Mouse (Mus musculus): Measurements from ENCODE around the gene Marf1. TPM values are rescaled to one million over a fixed set of nuclear protein-coding genes. Genes with fewer than 3 reads are reported as not detected.

Gene Marf1
- 18.1 and 24.2 TPM in 2 replicates for polyA plus RNA-seq (2014; fragmentation: Nextera tagmentation; extraction: Ambion mirVana)

- peak within 1 kb of the TSS; percentile 80 for H3K4me3 ChIP-seq (ENCODE audit: low read depth, low read length)
- H3K27ac ChIP-seq (ENCODE audit: low read depth, low read length), result peak within 1 kb of the TSS; percentile 69
- H3K4me1 ChIP-seq (replicated peaks; ENCODE audit: control insufficient read depth, insufficient read depth, low read length), result no peaks in the 10 kb centered on the region
- under 1% methylated on average over 37 of the region's 43 CpGs for WGBS
- no peaks in the 10 kb centered on the region for H3K27me3 ChIP-seq (ENCODE audit: control insufficient read depth, insufficient read depth, low read length)
- no peaks in the 10 kb centered on the region for H3K36me3 ChIP-seq (ENCODE audit: control insufficient read depth, insufficient read depth, low read length)
- peak within 1 kb of the TSS; percentile 65 for H3K4me2 ChIP-seq (replicated peaks; ENCODE audit: low read depth, low read length)
- H3K9ac ChIP-seq (ENCODE audit: low read depth, low read length), result peak within 1 kb of the TSS; percentile 91
- peak; percentile 88 for ATAC-seq (ENCODE audit: low FRiP score)
- peak; percentile 90 for DNase-seq (ENCODE audit: low spot score)
- H3K9me3 ChIP-seq (ENCODE audit: control insufficient read depth, low read length), result no peaks in the 10 kb centered on the region
Observed at GRCm38 (mm10) chr16:14162988-14163416, at the start of gene Marf1, which contains the start of gene Nde1. Marf1 (minus strand) TSS chr16:14163351. Nde1 (plus strand) TSS chr16:14163275.

- Histone ChIP-seq H3K4me1 (replicated peaks; ENCODE audit: control insufficient read depth, insufficient read depth, low read length) (no peaks in the 10 kb centered on the region), H3K27me3 (ENCODE audit: control insufficient read depth, insufficient read depth, low read length) (no peaks in the 10 kb centered on the region), H3K4me2 (replicated peaks; ENCODE audit: low read depth, low read length) (no peak overlapping the region), H3K9me3 (ENCODE audit: control insufficient read depth, low read length) (no peaks in the 10 kb centered on the region), H3K27ac (ENCODE audit: low read depth, low read length) (no peak overlapping the region), H3K4me3 (ENCODE audit: low read depth, low read length) (no peak overlapping the region), H3K36me3 (ENCODE audit: control insufficient read depth, insufficient read depth, low read length) (no peaks in the 10 kb centered on the region), H3K9ac (ENCODE audit: low read depth, low read length) (no peak overlapping the region)
- ATAC-seq (ENCODE audit: low FRiP score) (no peak), DNase-seq (ENCODE audit: low spot score) (no peak)
- WGBS, result 69% methylated on average over 4 of the region's 4 CpGs
Observed at GRCm38 (mm10) chr16:14198798-14199197, 35.6 kb upstream of the Marf1 start.

DNA sequence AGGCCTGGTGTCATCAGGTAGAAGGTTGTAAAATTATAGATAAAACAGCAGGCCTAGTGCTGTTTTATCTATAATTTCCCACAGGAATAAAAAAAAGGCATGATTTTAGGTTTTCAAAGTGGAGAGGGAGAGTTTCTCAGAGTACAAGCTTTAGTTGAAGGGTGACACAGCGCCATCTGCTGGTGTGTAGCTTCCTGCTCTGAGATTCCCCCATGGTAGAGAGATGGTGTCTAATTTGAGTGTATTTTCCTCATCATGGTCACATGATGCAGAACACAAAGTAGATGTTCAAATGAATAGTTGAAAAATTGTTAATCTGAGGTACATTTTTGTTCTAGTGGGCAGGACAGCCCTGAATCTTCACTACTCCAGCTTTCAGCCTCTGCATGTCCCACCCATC is 32.3 kb upstream of the Marf1 start:
- Histone ChIP-seq H3K9ac (ENCODE audit: low read depth, low read length) (no peak overlapping the region), H3K27ac (ENCODE audit: low read depth, low read length) (no peak overlapping the region), H3K4me2 (replicated peaks; ENCODE audit: low read depth, low read length) (no peak overlapping the region), H3K27me3 (ENCODE audit: control insufficient read depth, insufficient read depth, low read length) (no peaks in the 10 kb centered on the region), H3K4me3 (ENCODE audit: low read depth, low read length) (no peak overlapping the region), H3K9me3 (ENCODE audit: control insufficient read depth, low read length) (no peaks in the 10 kb centered on the region), H3K4me1 (replicated peaks; ENCODE audit: control insufficient read depth, insufficient read depth, low read length) (no peaks in the 10 kb centered on the region), H3K36me3 (ENCODE audit: control insufficient read depth, insufficient read depth, low read length) (no peaks in the 10 kb centered on the region)
- 36% methylated on average over 1 of the region's 1 CpGs for WGBS
- ATAC-seq (ENCODE audit: low FRiP score), result no peak
- peak; percentile 69 for DNase-seq (ENCODE audit: low spot score)

GRCm38 (mm10) chr16:14194164-14194950 is 31.2 kb upstream of the Marf1 start:
- H3K4me2 ChIP-seq (replicated peaks; ENCODE audit: low read depth, low read length), result no peak overlapping the region
- ATAC-seq (ENCODE audit: low FRiP score), result no peak

GRCm38 (mm10) chr16:14185516-14185915 is 22.4 kb upstream of the Marf1 start:
- Histone ChIP-seq H3K4me3 (ENCODE audit: low read depth, low read length) (no peak overlapping the region), H3K4me1 (replicated peaks; ENCODE audit: control insufficient read depth, insufficient read depth, low read length) (no peaks in the 10 kb centered on the region), H3K36me3 (ENCODE audit: control insufficient read depth, insufficient read depth, low read length) (peaks cover 12% of the 10 kb centered on the region; the same call in 1 of the 2 replicates), H3K27ac (ENCODE audit: low read depth, low read length) (no peak overlapping the region), H3K9ac (ENCODE audit: low read depth, low read length) (no peak overlapping the region), H3K27me3 (ENCODE audit: control insufficient read depth, insufficient read depth, low read length) (no peaks in the 10 kb centered on the region), H3K9me3 (ENCODE audit: control insufficient read depth, low read length) (no peaks in the 10 kb centered on the region), H3K4me2 (replicated peaks; ENCODE audit: low read depth, low read length) (no peak overlapping the region)
- no peak for DNase-seq (ENCODE audit: low spot score)
- over 99% methylated on average over 5 of the region's 5 CpGs for WGBS
- ATAC-seq (ENCODE audit: low FRiP score), result no peak

More at GRCm38 (mm10) chr16:14194164-14194950, 31.2 kb upstream of the Marf1 start:
- no peak for DNase-seq (ENCODE audit: low spot score)
- Histone ChIP-seq H3K9ac (ENCODE audit: low read depth, low read length) (no peak overlapping the region), H3K9me3 (ENCODE audit: control insufficient read depth, low read length) (no peaks in the 10 kb centered on the region), H3K27ac (ENCODE audit: low read depth, low read length) (no peak overlapping the region), H3K27me3 (ENCODE audit: control insufficient read depth, insufficient read depth, low read length) (no peaks in the 10 kb centered on the region), H3K36me3 (ENCODE audit: control insufficient read depth, insufficient read depth, low read length) (peaks cover 3% of the 10 kb centered on the region; the same call in 1 of the 2 replicates), H3K4me3 (ENCODE audit: low read depth, low read length) (no peak overlapping the region), H3K4me1 (replicated peaks; ENCODE audit: control insufficient read depth, insufficient read depth, low read length) (no peaks in the 10 kb centered on the region)
- 81% methylated on average over 9 of the region's 9 CpGs for WGBS

DNA sequence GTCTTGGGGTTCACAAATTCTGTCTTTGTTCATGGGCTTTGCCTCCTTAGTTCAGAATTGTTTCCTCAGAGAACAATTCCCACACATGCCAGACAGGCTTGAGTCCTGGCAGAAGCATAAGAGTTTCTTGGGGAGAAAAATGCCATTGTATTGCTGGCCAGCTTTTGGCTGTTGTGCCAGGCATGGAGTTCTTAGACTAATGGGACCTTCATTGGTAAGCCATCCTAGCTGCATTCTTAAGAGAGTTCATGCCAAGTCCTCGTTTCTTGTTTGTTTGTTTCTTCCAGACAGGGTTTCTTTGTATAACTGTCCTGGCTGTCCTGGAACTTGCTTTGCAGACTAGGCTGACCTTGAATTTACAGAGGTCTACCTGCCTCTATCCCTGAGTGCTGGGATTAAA is 20.7 kb upstream of the Marf1 start:
- Histone ChIP-seq H3K4me3 (ENCODE audit: low read depth, low read length) (no peak overlapping the region), H3K9me3 (ENCODE audit: control insufficient read depth, low read length) (no peaks in the 10 kb centered on the region), H3K4me1 (replicated peaks; ENCODE audit: control insufficient read depth, insufficient read depth, low read length) (no peaks in the 10 kb centered on the region), H3K4me2 (replicated peaks; ENCODE audit: low read depth, low read length) (no peak overlapping the region), H3K9ac (ENCODE audit: low read depth, low read length) (no peak overlapping the region), H3K27ac (ENCODE audit: low read depth, low read length) (no peak overlapping the region), H3K36me3 (ENCODE audit: control insufficient read depth, insufficient read depth, low read length) (peaks cover 9% of the 10 kb centered on the region; the same call in 1 of the 2 replicates), H3K27me3 (ENCODE audit: control insufficient read depth, insufficient read depth, low read length) (no peaks in the 10 kb centered on the region)
- WGBS, result 84% methylated on average over 1 of the region's 1 CpGs
- no peak for ATAC-seq (ENCODE audit: low FRiP score)
- no peak for DNase-seq (ENCODE audit: low spot score)

DNA sequence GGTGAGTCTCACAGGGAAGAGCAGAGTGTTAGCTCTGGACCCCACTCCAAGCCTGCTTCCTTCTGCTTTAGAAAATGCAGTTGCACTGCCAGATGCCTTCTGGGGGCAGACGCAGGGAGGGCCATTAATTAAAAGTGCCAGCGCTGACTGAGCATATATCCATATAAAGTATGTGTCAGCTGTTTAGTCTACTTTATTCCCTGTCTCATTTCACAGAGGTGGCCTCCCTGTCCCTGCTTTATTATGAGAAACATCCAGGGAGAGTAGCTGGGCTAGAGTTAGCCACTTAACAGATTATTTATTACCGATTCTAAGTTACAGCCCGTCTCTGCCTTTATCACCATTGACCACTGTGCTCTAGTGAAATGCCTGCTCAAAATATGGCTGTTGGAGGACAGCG is 19.2 kb upstream of the Marf1 start:
- Histone ChIP-seq H3K27me3 (ENCODE audit: control insufficient read depth, insufficient read depth, low read length) (no peaks in the 10 kb centered on the region), H3K4me3 (ENCODE audit: low read depth, low read length) (no peak overlapping the region), H3K27ac (ENCODE audit: low read depth, low read length) (no peak overlapping the region), H3K9ac (ENCODE audit: low read depth, low read length) (no peak overlapping the region), H3K4me2 (replicated peaks; ENCODE audit: low read depth, low read length) (no peak overlapping the region), H3K9me3 (ENCODE audit: control insufficient read depth, low read length) (no peaks in the 10 kb centered on the region), H3K36me3 (ENCODE audit: control insufficient read depth, insufficient read depth, low read length) (peaks cover 12% of the 10 kb centered on the region; the same call in 1 of the 2 replicates), H3K4me1 (replicated peaks; ENCODE audit: control insufficient read depth, insufficient read depth, low read length) (no peaks in the 10 kb centered on the region)
- no peak for DNase-seq (ENCODE audit: low spot score)
- ATAC-seq (ENCODE audit: low FRiP score), result no peak
- WGBS, result 94% methylated on average over 5 of the region's 5 CpGs

GRCm38 (mm10) chr16:14180163-14180733 is 17.1 kb upstream of the Marf1 start:
- no peak for ATAC-seq (ENCODE audit: low FRiP score)
- no peak for DNase-seq (ENCODE audit: low spot score)

More at GRCm38 (mm10) chr16:14180163-14180733, 17.1 kb upstream of the Marf1 start:
- Histone ChIP-seq H3K4me3 (ENCODE audit: low read depth, low read length) (no peak overlapping the region), H3K27me3 (ENCODE audit: control insufficient read depth, insufficient read depth, low read length) (no peaks in the 10 kb centered on the region), H3K4me1 (replicated peaks; ENCODE audit: control insufficient read depth, insufficient read depth, low read length) (no peaks in the 10 kb centered on the region), H3K36me3 (ENCODE audit: control insufficient read depth, insufficient read depth, low read length) (peaks cover 9% of the 10 kb centered on the region; the same call in 1 of the 2 replicates), H3K9me3 (ENCODE audit: control insufficient read depth, low read length) (no peaks in the 10 kb centered on the region), H3K9ac (ENCODE audit: low read depth, low read length) (no peak overlapping the region), H3K27ac (ENCODE audit: low read depth, low read length) (no peak overlapping the region), H3K4me2 (replicated peaks; ENCODE audit: low read depth, low read length) (no peak overlapping the region)
- WGBS, result 87% methylated on average over 6 of the region's 6 CpGs
